Mouse (Mus musculus): ENCODE measurements around the gene Chst2.

GRCm38 (mm10) chr9:95350550-95350949, 56.0 kb downstream of the Chst2 start:
- TF ChIP-seq ZC3H11A (IDR thresholded peaks at IDR 0.05; ENCODE audit: borderline replicate concordance, low read depth, low read length) (no peak), CHD2 (IDR thresholded peaks at IDR 0.05; ENCODE audit: low read depth, low read length) (no peak), MAFK (IDR thresholded peaks at IDR 0.05; ENCODE audit: insufficient read depth, low read depth, low read length) (no peak), HCFC1 (IDR thresholded peaks at IDR 0.05; ENCODE audit: borderline replicate concordance, insufficient read depth, low read length) (no peak)

Measured in ES-E14 (cell line).